Mouse (Mus musculus) brain, embryonic 14.5 days (tissue): ENCODE measurements around the gene G0s2. TPM values are rescaled to one million over a fixed set of nuclear protein-coding genes. Genes with fewer than 3 reads are reported as not detected.

ENCODE experiments used
- DNase-seq: peaks from one replicate; pipeline ENCODE4 v3.0.0-alpha.2; 2011; ENCODE audit warnings: low read depth
- CTCF ChIP-seq: fragments of 200-500 bp; IDR thresholded peaks from 2 replicates; pipeline ENCODE4 v1.5.1; 2012; ENCODE audit warnings: inconsistent platforms, mild to moderate bottlenecking, moderate library complexity, borderline replicate concordance; ENCODE audit not compliant: insufficient read depth, insufficient read length; ENCODE audit errors: extremely low read depth
- POLR2A ChIP-seq: fragments of 200-500 bp; IDR thresholded peaks from 2 replicates; pipeline ENCODE4 v1.6.1; 2012; ENCODE audit warnings: mild to moderate bottlenecking, inconsistent platforms, borderline replicate concordance; ENCODE audit not compliant: poor library complexity, insufficient read depth, insufficient read length, severe bottlenecking; ENCODE audit errors: extremely low read depth
- polyA plus RNA-seq: library from polyadenylated mRNA; depleted of rRNA; stranded (reverse); fragments of >200 nt; gene quantifications from 2 replicates; pipeline ENCODE4 v1.2.3, GENCODE M21; 2012; rRNA removed

The G0s2 gene
- polyA plus RNA-seq: 7.3 and 9.8 TPM in 2 replicates

DNA sequence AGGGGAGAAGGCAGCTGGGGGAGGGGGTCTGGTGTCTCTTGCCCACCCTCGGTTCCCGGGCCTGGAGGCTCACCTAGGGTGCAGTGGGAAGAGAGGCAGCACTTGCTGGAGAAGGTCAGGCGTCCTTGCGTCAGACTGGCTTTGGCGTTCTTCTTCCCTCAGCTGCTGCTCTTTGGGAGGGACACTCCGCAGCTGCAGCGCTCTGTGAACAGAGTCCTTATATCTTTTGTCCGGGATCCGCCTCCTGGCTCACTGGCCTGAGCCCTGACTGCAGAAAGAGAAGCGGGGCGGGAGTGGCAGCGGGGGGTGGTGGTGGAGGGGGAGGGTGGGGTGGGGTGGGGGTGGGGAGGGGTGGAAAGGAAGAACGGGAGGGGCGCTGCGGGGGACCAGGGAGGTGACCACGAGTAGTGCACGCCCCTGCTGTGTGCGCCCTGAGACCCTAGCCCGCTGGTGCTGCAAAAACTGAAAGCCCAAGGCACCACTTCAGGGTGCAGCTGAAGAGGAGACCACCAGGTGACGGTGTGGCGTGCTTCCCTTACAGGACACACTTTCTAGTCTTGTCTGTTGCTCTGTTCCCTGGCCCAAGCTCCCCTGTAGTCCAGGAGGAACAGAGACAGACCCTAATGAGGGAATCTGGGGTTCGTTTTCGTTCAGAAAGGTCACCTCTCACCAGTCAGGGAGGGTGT is at the start of gene G0s2:
Gene G0s2, minus strand, starts transcription at position 302 of the 686 bp plus-strand sequence.
- DNase-seq: peak; percentile 73
- peak; percentile 58; the same call in 1 of the 2 replicates for TF ChIP-seq CTCF
- TF ChIP-seq POLR2A: no peak

DNA sequence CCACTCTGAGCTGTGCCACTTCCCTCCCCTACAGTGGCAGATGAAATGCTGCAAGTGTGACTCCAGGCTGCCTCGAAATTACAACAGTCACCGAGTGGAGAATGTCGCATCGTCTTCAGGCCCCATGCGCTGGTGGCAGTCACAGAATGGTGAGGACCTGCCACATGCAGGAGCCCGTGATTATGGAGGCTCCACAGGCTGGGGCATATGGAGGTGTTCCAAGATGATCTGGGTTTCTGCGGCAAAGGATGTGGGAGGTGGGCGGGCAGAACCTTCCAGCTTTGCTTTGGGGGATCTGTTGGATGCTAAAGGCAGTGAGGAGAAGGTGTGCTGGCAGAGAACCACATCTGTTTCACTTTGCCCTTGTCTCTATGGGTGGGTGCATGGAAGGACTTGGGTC is 47.4 kb upstream of the G0s2 start:
- no peak for TF ChIP-seq CTCF
- no peak for TF ChIP-seq POLR2A
- no peak for DNase-seq

DNA sequence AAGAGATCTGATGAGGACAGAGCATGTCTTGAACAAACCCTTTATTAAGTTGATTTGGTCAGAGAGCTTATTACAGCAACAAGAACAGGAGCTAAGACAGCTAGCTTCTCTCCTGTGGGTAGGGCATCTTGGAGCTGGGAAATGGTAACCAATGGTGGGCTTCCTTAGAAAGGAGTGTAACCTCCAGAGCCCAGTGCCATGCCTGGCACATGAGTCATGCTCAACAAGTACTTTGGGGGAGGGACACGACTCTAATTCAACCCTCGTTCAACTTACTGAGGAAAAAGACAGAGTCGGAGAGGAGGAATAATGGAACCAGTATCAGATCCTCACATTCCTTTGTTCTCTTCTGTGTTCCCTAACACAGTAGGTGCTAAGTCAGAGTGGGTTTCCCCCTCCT is 46.7 kb upstream of the G0s2 start:
- no peak for DNase-seq
- no peak for TF ChIP-seq CTCF
- TF ChIP-seq POLR2A: no peak

DNA sequence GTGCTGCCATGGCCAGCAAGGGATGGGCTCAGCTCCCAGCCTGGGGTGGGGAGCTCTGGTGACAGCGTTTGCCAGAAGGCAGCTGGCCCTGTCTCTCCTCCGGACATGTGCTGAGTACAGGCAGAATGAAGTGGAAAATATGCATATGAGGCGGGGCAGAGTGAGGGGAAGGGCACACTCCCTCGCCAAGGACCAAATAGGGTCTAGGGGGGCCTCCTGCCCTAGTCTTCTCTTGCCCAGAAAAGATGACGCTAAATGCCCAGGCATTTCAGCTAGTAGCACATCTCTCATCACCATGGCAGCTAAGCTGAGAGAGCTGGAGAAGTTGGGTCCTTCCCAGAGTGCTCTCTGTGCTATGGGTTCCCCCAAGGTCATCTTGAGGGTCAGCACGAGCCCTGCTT is 44.1 kb upstream of the G0s2 start:
- DNase-seq: peak; percentile 77
- TF ChIP-seq CTCF: no peak
- TF ChIP-seq POLR2A: no peak

DNA sequence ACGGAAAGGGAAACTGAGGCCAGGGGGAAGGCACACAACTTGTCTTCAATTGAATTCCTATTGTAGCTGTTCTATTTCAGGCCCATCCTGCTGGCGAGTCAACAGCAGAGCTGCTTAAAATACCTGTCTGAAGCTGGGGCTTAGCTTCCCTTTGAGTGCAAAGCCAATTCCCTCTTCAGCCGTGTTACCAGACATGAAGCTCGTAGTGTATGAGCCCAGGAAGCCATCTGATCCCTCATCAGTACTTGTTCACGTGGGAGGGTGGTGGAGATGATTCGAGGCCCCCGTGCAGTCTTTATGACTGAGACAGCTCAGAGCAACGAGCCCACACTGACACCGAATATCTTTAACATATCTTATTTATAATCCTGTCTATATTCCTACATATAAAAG is 43.3 kb upstream of the G0s2 start:
- no peak for DNase-seq
- TF ChIP-seq CTCF (no peak), POLR2A (no peak)

DNA sequence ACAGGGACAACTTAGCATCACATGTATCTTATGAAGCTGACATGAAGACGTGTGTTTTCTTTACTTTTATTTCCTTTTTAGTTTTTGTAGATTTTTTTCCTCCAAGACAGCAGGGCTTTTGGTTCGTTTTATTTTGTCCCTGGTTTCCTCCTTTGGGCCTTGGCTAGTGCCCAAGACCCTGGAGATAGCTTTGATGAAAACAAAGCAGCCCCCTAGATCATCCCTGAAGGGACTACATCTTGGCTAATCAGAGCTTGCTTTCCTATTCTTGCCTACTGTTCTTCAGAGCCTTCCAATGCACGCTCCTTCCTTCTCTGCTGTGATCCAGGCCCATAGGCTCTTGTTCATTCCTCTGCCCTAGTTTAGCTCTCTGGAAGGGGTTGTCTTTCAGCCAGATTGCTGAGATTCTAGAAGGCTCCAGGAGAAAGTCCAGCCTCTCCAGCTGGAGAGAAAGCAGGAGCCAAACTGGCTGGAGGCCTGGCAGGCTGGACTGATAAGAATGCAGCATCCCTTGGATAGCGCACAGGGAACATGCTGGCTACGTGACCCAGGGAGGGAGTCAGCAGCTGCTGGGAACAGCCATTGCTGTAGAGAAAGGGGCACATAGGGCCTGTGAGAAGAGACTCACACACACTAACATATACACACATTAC is 42.8 kb upstream of the G0s2 start:
- DNase-seq: peak; percentile 51
- TF ChIP-seq CTCF (no peak), POLR2A (no peak)

DNA sequence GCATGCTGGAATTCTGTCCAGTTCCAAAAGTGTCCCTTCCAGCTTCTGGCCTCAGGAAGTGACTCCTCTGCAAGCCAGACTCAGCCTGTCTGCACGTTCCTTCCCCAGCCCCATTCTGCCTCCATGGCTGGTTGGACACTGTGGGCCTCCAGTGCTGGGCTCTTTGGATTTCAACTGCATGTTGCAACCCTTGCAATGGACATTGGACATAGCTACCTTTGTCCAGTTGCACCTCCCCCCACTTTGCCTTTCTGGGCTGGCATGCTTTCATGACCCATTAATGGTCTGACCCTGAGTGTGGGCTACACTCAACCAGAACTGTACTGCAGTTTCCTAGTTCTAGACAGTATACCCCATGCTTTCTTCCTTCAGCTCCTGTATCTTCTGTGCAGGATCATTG is 38.6 kb upstream of the G0s2 start:
- DNase-seq: no peak
- no peak for TF ChIP-seq POLR2A

DNA sequence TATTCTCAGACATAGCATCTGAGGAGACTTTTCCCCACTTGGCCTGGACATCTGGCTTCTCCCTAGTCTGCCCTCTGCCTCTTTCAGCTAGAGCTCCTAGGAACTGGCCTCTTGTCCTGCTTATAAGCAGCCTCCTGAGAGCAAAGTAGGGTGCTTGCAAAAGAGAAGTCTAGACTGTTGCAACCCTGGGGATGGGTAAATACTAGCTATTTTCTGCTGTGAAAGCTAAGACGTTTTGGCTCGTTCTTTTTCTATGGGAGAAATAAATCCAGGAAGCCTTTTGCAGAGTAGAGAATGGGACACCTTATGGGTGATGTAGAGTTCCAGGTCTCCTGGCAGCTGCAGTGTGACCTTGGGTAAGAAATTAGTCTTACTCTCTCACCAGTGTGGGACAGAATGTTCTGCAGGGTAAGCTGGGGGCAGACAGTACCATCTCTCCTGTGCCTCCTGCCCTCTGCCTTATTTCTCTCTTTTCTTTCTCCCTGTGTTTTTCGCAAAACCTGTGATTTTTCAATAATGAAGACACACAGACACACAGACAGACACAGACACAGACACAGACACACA is 37.6 kb upstream of the G0s2 start:
- TF ChIP-seq POLR2A: no peak
- no peak for TF ChIP-seq CTCF
- no peak for DNase-seq

DNA sequence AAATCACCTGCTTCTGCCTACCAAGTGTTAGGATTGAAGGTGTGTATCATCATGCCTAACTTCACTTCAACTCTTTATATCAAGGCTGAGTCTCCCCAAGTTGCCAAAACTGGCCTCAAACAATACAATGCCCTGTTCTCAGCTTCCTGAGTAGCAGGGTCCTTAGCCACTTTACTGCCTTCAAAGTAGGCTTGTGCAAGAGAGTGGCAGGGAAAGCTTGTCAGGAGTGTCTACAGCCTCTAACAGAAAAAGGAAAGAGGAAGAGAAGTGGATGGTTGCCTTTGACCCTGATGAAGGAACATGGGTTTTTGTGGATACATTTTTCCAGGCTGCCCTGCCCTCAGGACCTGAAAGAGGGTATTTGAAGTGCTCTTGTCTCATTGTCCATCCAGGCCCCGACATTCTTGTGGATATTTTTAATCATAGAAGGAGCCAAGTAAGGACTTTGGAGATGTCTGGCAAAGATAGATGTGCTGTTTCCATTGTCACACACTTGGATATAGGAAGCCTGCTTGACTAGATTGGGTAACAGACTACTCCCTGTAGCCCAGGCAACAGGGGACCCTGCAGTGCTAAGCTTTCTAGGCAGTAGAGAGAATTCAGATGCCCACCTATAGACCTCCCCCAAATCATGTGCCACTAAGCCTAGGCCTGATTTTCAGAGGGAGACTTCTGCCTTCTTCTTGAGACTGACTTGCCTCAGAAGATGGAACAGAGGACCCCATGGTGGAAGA is 36.9 kb upstream of the G0s2 start:
- no peak for DNase-seq
- TF ChIP-seq POLR2A: no peak
- no peak for TF ChIP-seq CTCF

DNA sequence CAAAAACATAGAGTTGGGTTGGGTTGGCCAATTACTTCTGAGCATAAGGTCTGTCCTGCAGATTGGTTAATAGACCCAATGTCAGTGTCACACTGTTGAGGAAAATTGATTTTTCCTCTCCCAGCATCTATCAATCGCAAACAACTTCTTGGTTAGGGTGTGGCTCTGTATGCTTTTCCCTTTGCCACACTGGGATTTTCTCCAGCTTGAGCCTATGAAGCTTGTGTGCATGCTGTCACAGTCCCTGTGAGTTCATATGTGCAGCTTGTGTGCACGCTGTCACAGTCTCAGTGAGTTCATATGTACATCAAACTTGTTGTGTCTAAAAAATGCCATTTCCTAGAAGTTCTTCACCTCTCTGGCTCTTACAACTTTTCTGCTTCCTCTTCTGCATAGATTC is 33.8 kb upstream of the G0s2 start:
- DNase-seq: no peak
- TF ChIP-seq CTCF (no peak), POLR2A (no peak)

DNA sequence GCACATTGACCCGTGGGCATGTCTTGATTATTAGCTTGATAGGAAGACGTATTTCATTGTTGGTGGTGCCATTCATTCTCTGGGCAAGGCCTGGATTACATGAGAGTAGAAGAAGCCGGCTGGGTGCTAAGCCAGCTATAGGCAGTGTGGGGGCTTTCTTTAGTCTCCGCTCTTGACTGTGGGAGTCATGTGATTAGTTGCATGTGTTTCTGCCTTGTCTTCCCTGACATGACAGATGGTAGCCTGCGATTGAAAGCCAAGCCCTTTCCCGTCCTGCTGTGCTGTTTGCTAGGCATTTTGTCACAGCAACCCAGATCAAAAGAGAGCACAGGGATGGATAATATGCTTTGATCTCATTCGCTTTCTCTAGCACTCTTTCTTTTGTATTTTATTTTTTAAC is 32.4 kb upstream of the G0s2 start:
- no peak for TF ChIP-seq CTCF
- TF ChIP-seq POLR2A: no peak
- peak; percentile 93 for DNase-seq
